Mouse (Mus musculus): Measurements from ENCODE around the gene Eif4a2. TPM values are rescaled to one million over a fixed set of nuclear protein-coding genes. Genes with fewer than 3 reads are reported as not detected.
A peak's percentile ranks its signal among the peaks of the same experiment; 100 is the strongest.

The Eif4a2 gene
- polyA plus RNA-seq, 1 experiment from 2014 or later: 315 TPM

DNA sequence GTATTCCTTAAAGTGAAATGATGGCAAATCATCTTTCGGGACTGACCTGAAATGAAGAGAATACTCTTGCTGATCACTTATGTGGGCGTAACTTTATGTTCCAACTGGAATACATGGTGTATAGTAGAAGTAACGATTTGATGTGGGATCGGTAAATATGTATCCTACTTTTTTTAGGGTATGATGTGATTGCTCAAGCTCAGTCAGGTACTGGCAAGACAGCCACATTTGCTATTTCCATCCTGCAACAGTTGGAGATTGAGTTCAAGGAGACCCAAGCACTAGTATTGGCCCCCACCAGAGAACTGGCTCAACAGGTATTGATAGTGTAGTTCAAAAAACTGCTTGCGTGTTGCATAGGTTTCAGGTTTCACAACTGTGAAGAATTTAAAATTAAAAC lies 1.7 kb downstream of the Eif4a2 start:
- Histone ChIP-seq H3K4me2 (peak overlapping the region; percentile 97), H3K4me3 (peak overlapping the region; percentile 99), H3K36me3 (peaks cover 46% of the 10 kb centered on the region), H3K27ac (peak overlapping the region; percentile 99; the same call in 1 of the 2 replicates), H3K4me1 (replicated peaks) (peaks cover 33% of the 10 kb centered on the region), H3K27me3 (0 out of 2 replicates have a peak, but pooled peaks cover 1% of the 10 kb centered on the region), H3K9me3 (no peaks in the 10 kb centered on the region), H3K9ac (peak overlapping the region; percentile 100)
- WGBS: 5% methylated on average over 5 of the region's 5 CpGs
- no peak for ATAC-seq (ENCODE audit: low FRiP score)

DNA sequence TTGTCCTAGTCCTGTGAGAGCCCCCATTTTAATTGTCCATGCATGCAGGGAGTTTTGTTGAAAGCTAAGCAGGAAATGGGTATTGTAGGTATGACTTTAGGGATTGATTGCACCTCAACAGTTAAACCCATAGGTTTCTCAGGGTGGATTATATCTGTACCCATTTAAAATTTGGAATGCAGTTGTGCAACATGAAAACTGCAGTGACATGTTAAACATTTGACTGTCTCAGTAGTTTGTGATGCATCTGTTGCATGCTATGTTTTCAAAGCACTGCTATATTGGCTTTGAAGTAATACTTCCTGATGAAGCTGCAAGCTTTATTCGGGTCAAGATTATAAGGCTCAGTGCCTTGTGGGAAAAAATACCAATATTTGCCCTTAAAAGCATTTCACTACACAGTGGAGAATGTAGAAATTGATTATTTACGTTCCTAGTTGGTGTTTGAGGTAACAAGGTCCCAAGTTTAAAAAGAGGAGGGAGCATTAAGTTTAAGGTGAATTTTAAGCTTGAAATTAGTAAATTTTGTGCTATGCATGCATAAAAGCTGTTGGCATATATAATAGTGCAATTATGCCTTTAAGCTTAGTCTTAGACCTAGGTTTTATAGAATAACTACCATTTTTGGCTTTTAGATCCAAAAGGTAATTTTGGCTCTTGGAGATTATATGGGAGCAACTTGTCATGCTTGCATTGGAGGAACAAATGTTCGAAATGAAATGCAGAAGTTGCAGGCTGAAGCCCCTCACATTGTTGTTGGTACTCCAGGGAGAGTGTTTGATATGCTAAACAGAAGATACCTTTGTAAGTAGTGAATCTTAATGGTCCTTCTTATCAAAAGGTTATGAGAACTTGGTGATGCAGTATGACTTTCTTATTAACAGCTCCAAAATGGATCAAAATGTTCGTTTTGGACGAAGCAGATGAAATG lies 2.4 kb downstream of the Eif4a2 start:
- Histone ChIP-seq H3K9ac (peak overlapping the region; percentile 100), H3K4me3 (peak overlapping the region; percentile 99), H3K4me2 (peak overlapping the region; percentile 97), H3K4me1 (replicated peaks) (peaks cover 33% of the 10 kb centered on the region), H3K36me3 (peaks cover 53% of the 10 kb centered on the region), H3K27ac (no peak overlapping the region), H3K9me3 (no peaks in the 10 kb centered on the region), H3K27me3 (no peaks in the 10 kb centered on the region)
- ATAC-seq (ENCODE audit: low FRiP score): no peak
- WGBS: 64% methylated on average over 5 of the region's 5 CpGs

DNA sequence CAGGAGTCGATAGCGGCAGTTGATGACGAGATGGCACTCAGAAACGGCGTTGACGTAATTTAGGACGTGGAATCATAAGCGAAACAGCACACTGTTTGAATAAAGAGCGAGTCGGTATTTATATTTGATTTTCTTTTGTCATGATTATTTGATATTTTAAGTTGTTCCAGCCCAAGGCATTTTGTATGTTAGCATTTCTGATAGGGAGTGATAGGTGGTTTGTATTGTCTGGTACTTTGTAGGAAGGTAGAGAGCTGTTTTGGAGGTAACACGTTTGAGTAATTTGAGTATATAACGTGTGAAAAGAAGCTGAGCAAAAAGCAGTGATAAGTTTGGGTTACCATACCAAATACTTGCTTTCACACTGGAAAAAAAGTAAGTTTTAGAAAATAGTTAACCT lies 5.1 kb downstream of the Eif4a2 start:
- H3K9ac ChIP-seq: no peak overlapping the region
- no peak overlapping the region for H3K4me3 ChIP-seq
- H3K36me3 ChIP-seq: peaks cover 62% of the 10 kb centered on the region
- no peak for ATAC-seq (ENCODE audit: low FRiP score)
- no peak overlapping the region for H3K4me2 ChIP-seq
- peaks cover 33% of the 10 kb centered on the region for H3K4me1 ChIP-seq (replicated peaks)
- H3K27me3 ChIP-seq: no peaks in the 10 kb centered on the region
- H3K27ac ChIP-seq: no peak overlapping the region
- WGBS: 84% methylated on average over 12 of the region's 12 CpGs
- no peaks in the 10 kb centered on the region for H3K9me3 ChIP-seq

- Histone ChIP-seq H3K9ac (no peak overlapping the region), H3K4me3 (no peak overlapping the region), H3K27ac (no peak overlapping the region), H3K36me3 (peaks cover 63% of the 10 kb centered on the region), H3K27me3 (no peaks in the 10 kb centered on the region), H3K4me1 (replicated peaks) (peaks cover 33% of the 10 kb centered on the region), H3K9me3 (no peaks in the 10 kb centered on the region), H3K4me2 (no peak overlapping the region)
- no peak for ATAC-seq (ENCODE audit: low FRiP score)
- 59% methylated on average over 9 of the region's 9 CpGs for WGBS
Measured at GRCm38 (mm10) chr16:23112861-23113435, 5.7 kb downstream of the Eif4a2 start.

DNA sequence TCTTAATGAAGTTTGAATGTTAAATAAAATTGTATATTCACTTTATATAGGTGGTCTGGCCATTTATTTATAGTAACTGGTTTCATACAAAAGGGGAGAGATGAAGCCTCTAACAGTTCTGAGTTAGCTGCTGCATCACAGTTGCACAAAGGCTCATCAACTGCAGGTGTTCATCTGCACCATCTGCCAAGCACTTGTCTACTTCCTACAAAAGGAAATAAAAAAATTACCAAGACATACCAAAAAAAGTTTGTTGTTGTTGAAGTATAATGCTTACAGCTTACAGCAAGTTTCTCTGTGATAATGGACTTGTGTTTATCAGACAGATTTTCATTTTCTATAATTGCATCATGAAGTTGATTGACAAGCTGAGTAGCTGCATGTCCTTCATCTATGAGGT lies 6.7 kb downstream of the Eif4a2 start:
- Histone ChIP-seq H3K4me2 (no peak overlapping the region), H3K27ac (no peak overlapping the region), H3K4me1 (replicated peaks) (peaks cover 30% of the 10 kb centered on the region), H3K36me3 (peaks cover 63% of the 10 kb centered on the region), H3K9ac (no peak overlapping the region), H3K9me3 (no peaks in the 10 kb centered on the region), H3K27me3 (no peaks in the 10 kb centered on the region), H3K4me3 (no peak overlapping the region)
- ATAC-seq (ENCODE audit: low FRiP score): no peak

DNA sequence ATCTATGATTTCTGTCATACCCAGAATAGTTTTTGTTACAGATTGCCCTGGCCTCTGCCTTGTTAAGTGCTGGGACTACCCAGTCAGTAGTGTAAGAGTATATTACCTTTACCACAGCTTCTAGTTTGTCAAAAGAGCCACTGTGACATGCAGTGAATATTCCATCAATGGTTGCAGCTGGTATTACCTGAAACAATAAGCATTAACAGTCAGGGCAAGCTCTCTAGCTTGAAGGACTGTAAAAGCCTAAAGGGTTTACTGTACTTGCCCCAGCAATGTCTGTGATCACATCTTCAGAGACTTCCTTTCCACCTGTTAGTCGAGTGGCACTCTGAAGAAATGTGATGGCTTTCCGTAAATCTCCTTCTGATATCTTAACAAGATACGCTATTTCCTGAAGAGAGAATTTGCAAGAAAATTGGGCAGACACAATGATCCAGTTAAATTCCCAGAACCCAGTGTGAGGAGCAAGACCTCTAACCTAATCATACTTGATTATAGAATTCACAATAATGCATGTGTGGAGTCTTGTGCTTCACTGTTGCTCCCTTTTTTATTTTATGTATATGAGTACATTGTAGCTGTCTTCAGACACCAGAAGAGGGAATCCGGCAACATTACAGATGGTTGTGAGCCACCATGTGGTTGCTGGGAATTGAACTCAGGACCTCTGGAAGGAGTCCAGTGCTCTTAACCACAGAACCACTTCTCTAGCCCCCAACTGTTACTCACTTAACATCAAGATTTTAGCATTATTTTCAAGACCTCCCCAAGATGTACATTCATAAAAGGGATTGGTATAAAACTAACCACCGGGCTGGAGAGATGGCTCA lies 7.3 kb downstream of the Eif4a2 start:
- Histone ChIP-seq H3K36me3 (peaks cover 62% of the 10 kb centered on the region), H3K9ac (no peak overlapping the region), H3K27ac (no peak overlapping the region), H3K4me1 (replicated peaks) (peaks cover 23% of the 10 kb centered on the region), H3K27me3 (no peaks in the 10 kb centered on the region), H3K4me3 (no peak overlapping the region), H3K4me2 (no peak overlapping the region), H3K9me3 (no peaks in the 10 kb centered on the region)
- WGBS: 72% methylated on average over 5 of the region's 5 CpGs
- peak; percentile 43; the same call in 1 of the 2 replicates for ATAC-seq (ENCODE audit: low FRiP score)

DNA sequence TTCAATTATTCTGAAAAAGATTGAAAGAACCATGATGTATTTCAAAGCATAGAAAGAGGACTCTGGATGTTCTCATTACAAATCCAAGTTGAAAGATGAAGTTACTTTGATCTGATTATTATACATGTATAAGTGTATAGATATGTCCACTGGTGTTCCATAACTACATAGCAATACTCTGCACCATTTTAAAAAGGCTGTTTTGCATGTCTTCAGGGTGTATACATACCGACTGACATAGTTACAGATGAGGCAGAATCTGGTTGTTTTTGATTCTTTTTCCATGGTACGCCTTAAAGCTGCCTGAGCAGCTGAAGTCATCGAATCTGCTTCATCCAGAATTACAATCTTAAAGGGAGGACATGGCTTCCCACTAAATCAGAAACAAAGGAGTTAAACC lies 8.2 kb downstream of the Eif4a2 start:
- H3K4me3 ChIP-seq: no peak overlapping the region
- H3K27me3 ChIP-seq: no peaks in the 10 kb centered on the region
- no peak for ATAC-seq (ENCODE audit: low FRiP score)
- H3K27ac ChIP-seq: no peak overlapping the region
- no peak overlapping the region for H3K9ac ChIP-seq
- no peaks in the 10 kb centered on the region for H3K9me3 ChIP-seq
- H3K4me2 ChIP-seq: no peak overlapping the region
- H3K36me3 ChIP-seq: peaks cover 57% of the 10 kb centered on the region
- peaks cover 14% of the 10 kb centered on the region for H3K4me1 ChIP-seq (replicated peaks)
- 78% methylated on average over 3 of the region's 3 CpGs for WGBS

GRCm38 (mm10) chr16:23117173-23117572 lies 9.9 kb downstream of the Eif4a2 start:
- no peak overlapping the region for H3K4me2 ChIP-seq
- no peak for ATAC-seq (ENCODE audit: low FRiP score)
- H3K9me3 ChIP-seq: no peaks in the 10 kb centered on the region
- H3K9ac ChIP-seq: no peak overlapping the region
- WGBS: 63% methylated on average over 4 of the region's 4 CpGs
- peaks cover 53% of the 10 kb centered on the region for H3K36me3 ChIP-seq
- H3K27ac ChIP-seq: no peak overlapping the region
- H3K27me3 ChIP-seq: no peaks in the 10 kb centered on the region
- H3K4me3 ChIP-seq: no peak overlapping the region
- peaks cover 2% of the 10 kb centered on the region; the same call in 1 of the 2 replicates for H3K4me1 ChIP-seq (replicated peaks)

DNA sequence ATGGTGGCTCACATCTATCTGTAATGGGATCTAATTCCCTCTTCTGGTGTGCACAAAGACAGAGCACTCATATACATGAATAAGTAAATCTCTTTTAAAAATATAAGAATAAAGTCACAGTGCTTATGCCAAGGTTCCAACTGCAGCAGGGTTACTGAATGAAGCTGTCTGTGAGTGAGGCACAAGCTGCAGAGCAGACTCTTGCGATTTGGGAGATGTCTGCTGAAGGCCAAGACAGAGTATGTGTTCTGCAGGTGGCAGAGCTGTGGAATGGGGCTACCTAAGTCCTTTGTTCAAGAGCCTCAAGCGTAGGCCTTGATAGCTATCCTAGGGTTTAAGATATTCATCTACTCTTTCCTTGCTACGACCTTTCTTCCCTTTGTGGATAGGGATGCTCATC lies 15.2 kb downstream of the Eif4a2 start:
- peaks cover 42% of the 10 kb centered on the region for H3K36me3 ChIP-seq
- H3K4me3 ChIP-seq: no peak overlapping the region
- no peaks in the 10 kb centered on the region for H3K9me3 ChIP-seq
- 97% methylated on average over 3 of the region's 3 CpGs for WGBS
- peaks cover 10% of the 10 kb centered on the region for H3K4me1 ChIP-seq (replicated peaks)
- no peak for ATAC-seq (ENCODE audit: low FRiP score)
- no peak overlapping the region for H3K27ac ChIP-seq
- H3K4me2 ChIP-seq: no peak overlapping the region
- no peak overlapping the region for H3K9ac ChIP-seq
- no peaks in the 10 kb centered on the region for H3K27me3 ChIP-seq

DNA sequence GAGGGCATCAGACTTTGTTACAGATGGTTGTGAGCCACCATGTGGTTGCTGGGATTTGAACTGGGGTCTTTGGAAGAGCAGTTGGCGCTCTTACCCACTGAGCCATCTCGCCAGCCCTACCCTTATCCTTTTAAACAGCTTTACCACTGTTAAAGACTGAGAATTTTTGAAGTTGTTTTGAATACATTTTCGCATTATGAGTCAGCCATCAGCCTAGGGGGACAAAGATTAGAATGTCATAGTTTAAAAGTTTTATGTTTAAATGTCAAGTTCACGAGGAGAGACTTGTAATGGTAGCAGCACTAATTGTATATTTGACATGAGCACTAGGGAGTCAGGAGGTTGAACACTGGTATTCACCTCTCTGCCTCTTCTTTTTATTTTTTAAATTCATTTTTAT lies 15.9 kb downstream of the Eif4a2 start:
- H3K4me3 ChIP-seq: no peak overlapping the region
- no peaks in the 10 kb centered on the region for H3K9me3 ChIP-seq
- no peak overlapping the region for H3K9ac ChIP-seq
- no peak overlapping the region for H3K4me2 ChIP-seq
- H3K27me3 ChIP-seq: no peaks in the 10 kb centered on the region
- peaks cover 39% of the 10 kb centered on the region for H3K36me3 ChIP-seq
- H3K4me1 ChIP-seq (replicated peaks): peaks cover 10% of the 10 kb centered on the region
- H3K27ac ChIP-seq: no peak overlapping the region
- no peak for ATAC-seq (ENCODE audit: low FRiP score)
- 96% methylated on average over 4 of the region's 4 CpGs for WGBS

DNA sequence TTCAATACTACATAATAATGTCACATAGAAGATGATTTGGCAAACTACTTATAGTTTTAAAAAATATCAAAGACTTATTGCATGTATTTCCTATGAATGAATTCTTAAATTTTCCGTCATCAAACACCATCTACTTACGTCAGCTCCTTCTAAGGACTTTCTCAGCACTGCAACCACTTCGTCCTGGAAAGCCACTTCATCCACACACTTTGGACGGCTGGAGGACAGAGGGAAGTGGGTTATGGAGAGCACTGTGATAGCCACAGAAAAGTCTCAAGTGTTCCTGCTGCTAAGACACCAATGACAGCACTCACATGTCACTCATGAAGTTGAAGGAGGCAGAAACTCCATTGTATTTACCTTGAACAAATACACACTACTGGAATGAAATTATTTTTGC lies 17.2 kb downstream of the Eif4a2 start:
- ATAC-seq (ENCODE audit: low FRiP score): no peak
- H3K27me3 ChIP-seq: no peaks in the 10 kb centered on the region
- H3K9me3 ChIP-seq: no peaks in the 10 kb centered on the region
- H3K9ac ChIP-seq: no peak overlapping the region
- no peak overlapping the region for H3K27ac ChIP-seq
- H3K36me3 ChIP-seq: peaks cover 33% of the 10 kb centered on the region
- WGBS: 91% methylated on average over 4 of the region's 4 CpGs
- no peak overlapping the region for H3K4me3 ChIP-seq
- H3K4me2 ChIP-seq: no peak overlapping the region
- peaks cover 23% of the 10 kb centered on the region for H3K4me1 ChIP-seq (replicated peaks)

DNA sequence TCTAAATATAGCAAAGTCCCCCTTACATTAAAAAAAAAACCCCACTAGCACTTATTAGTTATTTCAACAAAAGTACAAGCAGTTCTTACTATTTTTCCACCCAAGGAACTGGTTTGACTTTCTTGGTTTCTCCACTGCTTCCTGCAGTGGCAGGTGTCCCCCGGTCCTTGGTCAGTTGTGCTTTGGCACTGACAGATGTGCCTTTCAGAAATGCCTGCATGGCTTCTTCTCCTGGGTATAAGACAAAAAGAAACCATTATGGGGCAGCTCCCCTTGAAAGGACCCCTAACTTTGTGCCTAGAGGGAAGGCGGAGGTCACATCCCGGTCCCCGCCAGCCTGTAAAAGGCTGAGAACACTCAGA lies 20.0 kb downstream of the Eif4a2 start:
- Histone ChIP-seq H3K4me2 (peak overlapping the region; percentile 94), H3K27me3 (no peaks in the 10 kb centered on the region), H3K36me3 (peaks cover 16% of the 10 kb centered on the region), H3K9ac (peak overlapping the region; percentile 91), H3K4me3 (peak overlapping the region; percentile 72), H3K9me3 (no peaks in the 10 kb centered on the region), H3K4me1 (replicated peaks) (peaks cover 31% of the 10 kb centered on the region), H3K27ac (peak overlapping the region; percentile 99)
- WGBS: under 1% methylated on average over 4 of the region's 4 CpGs
- no peak; the same call in 1 of the 2 replicates for ATAC-seq (ENCODE audit: low FRiP score)
